Mouse (Mus musculus): ENCODE measurements at regions not wholly inside any gene's neighbourhood (a gene's known extent, or its start where the extent isn't known, plus 50 kb on each side); places are given as distances from the start of the nearest gene placed in this dataset.

DNA sequence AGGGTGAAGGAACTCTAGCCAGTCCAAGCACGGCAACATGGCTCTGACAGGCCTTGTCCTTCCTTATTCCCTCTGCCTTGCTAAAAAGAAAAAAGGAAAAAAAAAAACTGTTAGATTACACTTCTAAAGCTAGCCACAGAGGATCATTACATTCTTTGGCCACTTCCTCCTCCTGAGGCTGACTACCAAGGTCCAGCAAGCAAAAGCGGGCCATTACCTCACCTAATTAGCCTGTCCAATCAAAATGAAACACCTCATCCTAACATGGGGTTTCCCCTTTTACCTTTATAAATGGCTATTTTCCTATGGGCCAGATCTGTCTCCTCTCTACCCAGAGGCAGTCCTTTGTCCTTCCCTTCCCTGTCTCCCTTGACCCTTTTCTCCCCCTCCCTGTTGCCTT is 102.2 kb downstream of the Pih1h3b start:
- DNase-seq: no peak

- no peak for DNase-seq
Measured at GRCm38 (mm10) chrX:140165966-140166365, 103.3 kb downstream of the Pih1h3b start.

- DNase-seq: no peak
Measured at GRCm38 (mm10) chrX:140179850-140180249, 117.2 kb downstream of the Pih1h3b start.

DNA sequence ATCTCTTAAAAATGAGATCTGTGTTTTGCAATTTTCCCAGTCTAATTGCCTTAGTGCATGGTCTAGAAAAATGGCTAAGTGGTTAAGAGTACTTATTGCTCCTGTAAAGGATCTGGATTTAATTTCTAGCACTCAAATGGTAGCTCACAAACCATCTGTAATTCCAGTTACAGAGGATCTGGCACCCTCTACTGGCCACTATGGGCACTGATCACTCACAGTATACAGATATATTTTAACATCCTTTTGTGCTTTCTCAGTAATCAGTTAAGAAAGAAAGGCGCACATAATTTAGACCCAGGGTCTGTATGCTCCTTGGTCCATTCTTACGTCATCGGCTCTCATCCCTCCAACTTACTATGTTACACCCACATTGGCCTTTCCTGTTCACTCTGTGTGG is 120.3 kb downstream of the Pih1h3b start:
- peak; percentile 14 for DNase-seq

DNA sequence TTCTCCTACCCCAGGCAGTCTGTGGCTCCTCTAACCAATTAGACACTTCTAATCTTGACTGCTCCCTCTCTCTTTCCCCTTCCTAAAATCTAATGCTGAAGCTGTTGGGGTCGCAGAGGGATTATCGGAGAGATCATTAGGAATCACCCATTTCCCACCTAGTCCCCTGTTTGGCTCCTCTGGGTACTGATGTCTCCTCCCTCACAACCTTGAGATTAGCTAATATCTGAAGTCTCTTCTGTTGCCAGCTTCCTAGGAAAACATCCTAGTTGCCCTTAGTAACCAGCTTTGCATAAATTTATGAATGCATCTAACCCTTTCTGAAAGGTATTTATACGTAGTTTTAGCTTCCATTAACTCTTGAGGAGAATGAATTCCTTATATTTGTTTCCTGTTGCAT is 138.4 kb upstream of the Frmpd3 start:
- no peak for DNase-seq

DNA sequence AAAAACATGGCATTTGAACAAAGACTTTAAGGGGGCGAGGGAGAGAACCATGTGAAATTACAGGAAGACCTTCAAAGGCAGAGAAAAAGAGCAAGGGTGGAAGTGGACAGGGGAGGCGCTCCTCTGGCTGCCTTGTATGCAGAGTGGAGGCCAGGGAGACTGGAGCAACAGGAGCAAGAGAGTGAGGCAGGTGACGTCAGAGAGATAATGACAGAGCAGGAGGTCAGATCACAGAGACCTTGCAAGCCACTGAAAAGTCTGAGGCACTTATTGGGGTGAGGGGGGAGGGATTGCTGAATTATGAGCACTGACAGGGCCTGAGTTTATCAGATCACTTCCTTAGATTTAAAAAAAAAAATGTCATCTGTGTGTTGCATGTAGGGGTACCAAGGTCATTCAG is 133.3 kb upstream of the Frmpd3 start:
- DNase-seq: no peak

GRCm38 (mm10) chrX:140212644-140213361 is 129.3 kb upstream of the Frmpd3 start:
- no peak for DNase-seq

DNA sequence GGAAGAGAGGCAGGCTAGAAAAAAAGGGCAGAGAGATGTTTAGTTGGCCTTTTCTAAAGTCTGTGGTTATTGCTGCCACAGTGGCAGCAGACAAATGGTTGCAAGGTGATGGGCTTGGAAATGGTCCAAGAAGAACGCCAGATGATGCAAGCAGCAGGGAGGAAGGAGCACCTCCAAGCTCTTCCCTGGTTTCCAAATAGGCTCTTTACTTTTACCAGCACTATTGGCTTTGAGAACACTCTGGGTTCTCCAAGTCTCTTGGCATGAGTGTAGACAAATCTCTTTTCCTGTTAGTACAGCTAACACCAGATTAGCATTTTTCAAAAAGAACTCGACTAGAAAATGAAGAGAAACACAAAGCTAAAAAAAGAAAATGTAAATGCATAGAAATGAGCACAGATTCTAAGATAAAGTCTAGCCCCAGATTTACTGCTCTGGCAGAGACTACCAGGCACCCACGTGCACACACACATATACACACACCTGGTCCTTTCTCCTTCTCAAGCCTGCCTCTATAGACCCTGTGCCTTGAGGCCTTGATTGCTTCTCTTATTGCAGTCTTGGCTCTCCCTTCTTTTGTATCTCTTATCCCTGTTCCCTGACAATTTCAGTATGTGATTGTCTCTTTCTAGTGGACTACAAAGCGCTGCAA is 127.7 kb upstream of the Frmpd3 start:
- DNase-seq: no peak

GRCm38 (mm10) chrX:140255790-140256189 is 86.3 kb upstream of the Frmpd3 start:
- no peak for DNase-seq

DNA sequence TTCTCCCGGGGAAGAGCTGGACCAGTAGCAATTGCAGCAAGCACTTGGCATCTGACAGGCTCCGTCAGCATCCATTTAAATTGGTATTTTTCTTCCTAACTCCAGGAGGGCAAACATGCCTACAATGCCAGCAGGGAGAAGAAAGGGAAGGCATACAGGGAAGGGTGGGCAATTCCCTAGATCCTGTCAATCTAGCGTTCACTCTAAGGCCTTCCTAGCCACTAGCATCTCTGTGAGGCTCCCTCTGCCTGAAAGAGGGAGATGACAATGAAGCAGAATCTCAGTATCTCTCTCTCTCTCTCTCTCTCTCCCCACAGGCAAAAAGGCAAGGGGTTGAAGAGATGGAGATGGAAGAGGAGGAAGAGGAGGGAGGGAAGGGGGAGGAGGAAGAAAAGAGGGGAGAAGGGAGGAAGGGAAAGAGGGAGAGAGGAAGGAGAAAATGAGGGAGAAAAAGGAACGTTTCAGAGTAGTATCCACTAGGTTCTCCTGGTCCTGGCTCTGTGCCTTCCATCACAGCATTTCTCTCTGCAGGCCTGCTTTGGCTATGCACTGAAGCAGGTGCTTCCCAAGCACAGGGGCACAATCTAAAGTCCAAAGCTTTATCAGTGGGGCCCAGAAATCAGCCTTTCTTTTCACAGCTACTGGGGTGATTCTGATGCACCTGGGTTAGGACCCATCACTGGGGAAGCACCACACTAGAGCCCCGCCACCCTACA is 72.2 kb upstream of the Frmpd3 start:
- no peak for DNase-seq

DNA sequence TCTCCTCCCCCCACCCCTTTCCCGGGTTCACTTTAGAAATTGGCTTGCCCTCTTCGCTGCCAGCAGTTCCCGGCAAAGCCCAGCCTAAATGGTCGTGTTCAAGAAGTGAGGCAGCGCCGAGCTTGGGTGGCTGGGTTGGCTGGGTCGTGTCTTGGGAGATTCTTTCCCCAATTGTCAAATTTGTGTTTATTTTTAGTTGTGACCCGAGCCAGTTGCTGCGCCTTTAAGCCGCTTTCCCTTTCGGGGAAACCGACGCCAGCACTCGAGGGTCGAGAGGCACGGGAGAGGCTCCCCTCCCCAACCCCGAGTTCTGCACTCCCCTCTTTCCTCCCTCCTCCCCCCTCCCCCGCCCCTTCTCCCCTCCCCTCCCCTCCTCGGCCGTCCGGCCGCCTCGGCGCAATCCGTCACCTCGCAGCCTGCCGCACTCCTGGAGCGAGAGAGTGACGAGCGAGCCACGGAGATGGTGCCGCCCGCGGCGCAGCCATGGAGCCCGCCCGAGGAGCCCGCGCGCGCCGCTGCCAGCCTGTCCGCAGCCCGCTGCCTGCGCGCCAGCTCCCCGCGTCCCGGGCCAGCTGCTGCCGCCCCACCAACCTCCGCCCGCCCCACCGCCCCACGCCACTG is 64.6 kb upstream of the Frmpd3 start:
- DNase-seq: no peak

DNA sequence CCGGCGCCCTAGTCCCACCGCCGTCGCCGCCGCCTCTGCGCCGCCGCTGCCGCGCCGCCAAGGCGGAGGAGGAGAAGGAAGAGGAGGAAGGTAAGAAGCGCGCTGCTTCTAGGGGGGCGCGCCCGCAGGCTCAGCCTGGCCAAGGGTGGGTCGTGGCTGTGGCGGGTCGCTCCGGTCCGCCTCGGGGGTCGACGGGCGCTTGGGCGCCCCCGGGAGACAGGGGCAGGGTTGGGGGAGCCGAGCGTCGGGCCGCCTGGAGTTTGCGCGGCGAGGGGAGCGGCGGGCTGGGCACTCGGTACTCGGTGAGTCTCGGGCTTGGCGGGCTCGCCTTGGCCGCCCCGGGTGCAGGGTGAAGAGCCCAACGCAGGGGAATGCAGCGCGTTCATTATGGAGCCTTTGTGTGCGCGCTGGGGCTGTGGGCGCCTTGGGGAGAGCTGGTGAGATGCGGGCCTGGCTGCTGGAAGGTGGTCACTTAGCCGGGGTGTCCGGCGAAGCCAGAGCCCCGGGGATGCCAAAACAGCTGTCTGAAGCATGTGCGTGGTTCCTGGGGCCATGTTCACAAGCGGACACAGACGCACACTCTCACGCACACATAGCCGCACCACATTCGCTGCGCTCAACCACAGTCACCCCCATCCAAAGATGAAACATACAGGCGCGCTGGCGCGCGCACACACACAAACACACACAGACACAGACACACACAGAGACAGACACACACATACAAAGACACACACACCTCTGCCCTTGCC is 63.9 kb upstream of the Frmpd3 start:
- no peak for DNase-seq

- no peak for DNase-seq
Measured at GRCm38 (mm10) chrX:140279266-140279665, 62.8 kb upstream of the Frmpd3 start.

DNA sequence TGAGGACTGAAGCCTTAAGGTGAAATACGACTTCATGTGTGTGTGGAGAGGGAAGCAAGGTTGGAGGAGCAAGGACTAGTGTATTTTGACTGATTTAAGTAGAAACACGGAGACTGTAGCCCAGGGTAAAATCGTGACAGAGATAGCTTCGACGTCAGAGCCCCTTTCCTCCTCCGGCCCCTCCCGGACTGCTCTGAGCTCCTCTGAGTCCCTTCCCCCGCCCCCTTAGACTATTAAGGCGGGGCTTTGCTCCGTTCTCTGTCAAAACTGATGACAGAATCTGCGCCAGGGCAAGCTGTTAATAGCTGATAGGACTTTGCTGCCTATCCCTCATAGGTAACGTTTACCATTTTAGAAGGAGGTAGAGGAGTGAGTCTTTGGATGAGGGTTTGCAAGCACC is 62.0 kb upstream of the Frmpd3 start:
- DNase-seq: no peak

Measured in lung, postnatal 36 days (tissue).